Mouse (Mus musculus) liver, embryonic 11.5 days (tissue): ENCODE results near the gene Ankrd23. TPM values are rescaled to one million over a fixed set of nuclear protein-coding genes. Genes with fewer than 3 reads are reported as not detected.

Experiments
- ATAC-seq: fragments of 200-750 bp; cut with Nextera tagmentation; replicated peaks from 2 replicates; pipeline ENCODE4 v1.8.0; 2017; ENCODE audit warnings: moderate number of reproducible peaks, mild to moderate bottlenecking, moderate TSS enrichment, moderate library complexity; ENCODE audit not compliant: low FRiP score
- DNase-seq: peaks from one replicate; pipeline ENCODE4 v3.0.0-alpha.2; 2017; ENCODE audit warnings: low spot score
- H3K27ac ChIP-seq: fragments of 300-500 bp; sonication (generic); 2 replicates; pipeline ENCODE4 v1.5.1; 2014; ENCODE audit warnings: mild to moderate bottlenecking, low read depth, low read length, control low read depth
- H3K27me3 ChIP-seq: fragments of 300-500 bp; sonication (generic); replicated peaks from 2 replicates; pipeline ENCODE4 v1.6.1; 2014; ENCODE audit warnings: low read length, mixed read lengths; ENCODE audit not compliant: control insufficient read depth, insufficient read depth
- H3K36me3 ChIP-seq: fragments of 300-500 bp; sonication (generic); 2 replicates; pipeline ENCODE4 v1.6.1; 2014; ENCODE audit warnings: mild to moderate bottlenecking, low read length, moderate library complexity, mixed read lengths; ENCODE audit not compliant: control insufficient read depth, insufficient read depth
- H3K4me1 ChIP-seq: fragments of 300-500 bp; sonication (generic); replicated peaks from 2 replicates; pipeline ENCODE4 v1.6.1; 2014; ENCODE audit warnings: low read length, mixed read lengths; ENCODE audit not compliant: control insufficient read depth, insufficient read depth
- H3K4me2 ChIP-seq: fragments of 300-500 bp; sonication (generic); 2 replicates; pipeline ENCODE4 v1.6.1; 2014; ENCODE audit warnings: mild to moderate bottlenecking, control low read depth, moderate library complexity
- H3K4me3 ChIP-seq: fragments of 300-500 bp; sonication (generic); 2 replicates; pipeline ENCODE4 v1.5.1; 2014; ENCODE audit warnings: low read depth, low read length, control low read depth
- H3K9ac ChIP-seq: fragments of 300-500 bp; sonication (generic); 2 replicates; pipeline ENCODE4 v1.6.1; 2014; ENCODE audit warnings: low read depth, low read length, control low read depth
- H3K9me3 ChIP-seq: fragments of 300-500 bp; sonication (generic); 2 replicates; pipeline ENCODE4 v1.6.1; 2016; ENCODE audit warnings: low read length, inconsistent platforms, mixed read lengths; ENCODE audit not compliant: control insufficient read depth
- WGBS: fragments of 180-500 bp; shearing (Covaris S2); extraction: QIAGEN DNeasy Blood & Tissue Kit; methylation state at CpG from one replicate; pipeline ENCODE4 v1.1.7; 2014; 5-methylcytosine and 5-hydroxymethylcytosine counted together
- microRNA-seq: library from miRNA; unstranded; fragments of <30 nt; microRNA quantifications from one replicate; pipeline ENCODE4, GENCODE M21; 2017; ENCODE audit warnings: borderline number of aligned reads
- polyA plus RNA-seq: library from polyadenylated mRNA; unstranded; fragments of >200 nt; fragmentation: Nextera tagmentation; extraction: Ambion mirVana; gene quantifications from 2 replicates; pipeline ENCODE4 v1.2.1, GENCODE M21; 2014

Ankrd23 gene
- polyA plus RNA-seq, 1 experiment from 2014 or later = 13.4 TPM

- no peaks in the 10 kb centered on the region for H3K36me3 ChIP-seq
- 80% methylated on average over 6 of the region's 6 CpGs for WGBS
- no peaks in the 10 kb centered on the region for H3K9me3 ChIP-seq
- H3K4me2 ChIP-seq = no peak overlapping the region
- H3K27ac ChIP-seq = no peak overlapping the region
- DNase-seq (no peak), ATAC-seq (no peak)
- H3K9ac ChIP-seq = no peak overlapping the region
- H3K4me1 ChIP-seq = no peaks in the 10 kb centered on the region
- H3K4me3 ChIP-seq = no peak overlapping the region
- H3K27me3 ChIP-seq = no peaks in the 10 kb centered on the region
Observed at GRCm38 (mm10) chr1:36489661-36490060, 47.0 kb downstream of the Ankrd23 start.

DNA sequence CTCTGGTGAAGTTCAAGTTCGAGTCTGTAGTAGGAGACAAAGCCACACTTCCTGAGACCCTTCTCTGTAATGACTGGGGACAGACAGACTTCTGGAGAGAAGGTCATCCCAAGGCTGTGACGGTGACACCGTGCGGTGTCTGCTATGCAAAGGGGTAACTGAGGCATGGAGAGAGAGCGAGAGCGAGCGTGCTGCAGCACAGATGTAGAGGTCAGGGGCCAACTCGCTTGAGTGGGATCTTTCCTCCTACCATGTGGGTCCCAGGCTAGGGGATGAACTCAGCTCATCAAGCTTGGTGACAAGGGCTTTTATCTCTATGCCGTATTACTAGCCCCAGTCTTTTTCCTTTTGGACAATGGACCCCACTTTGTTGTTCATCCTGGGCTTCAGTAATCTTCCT, 49.6 kb downstream of the Ankrd23 start:
- Histone ChIP-seq H3K9me3 (no peaks in the 10 kb centered on the region), H3K4me2 (no peak overlapping the region), H3K27me3 (no peaks in the 10 kb centered on the region), H3K27ac (no peak overlapping the region), H3K4me1 (peaks cover 2% of the 10 kb centered on the region; the same call in 1 of the 2 replicates), H3K4me3 (no peak overlapping the region), H3K36me3 (no peaks in the 10 kb centered on the region), H3K9ac (no peak overlapping the region)
- DNase-seq (no peak), ATAC-seq (no peak)
- WGBS = 84% methylated on average over 9 of the region's 9 CpGs

- 77% methylated on average over 7 of the region's 7 CpGs for WGBS
- Histone ChIP-seq H3K36me3 (no peaks in the 10 kb centered on the region), H3K9ac (no peak overlapping the region), H3K4me2 (no peak overlapping the region), H3K4me3 (no peak overlapping the region), H3K4me1 (peaks cover 2% of the 10 kb centered on the region), H3K27ac (no peak overlapping the region), H3K9me3 (no peaks in the 10 kb centered on the region), H3K27me3 (no peaks in the 10 kb centered on the region)
- no peak for DNase-seq
- no peak for ATAC-seq
Observed at GRCm38 (mm10) chr1:36485080-36485479, 51.6 kb downstream of the Ankrd23 start.

- no peaks in the 10 kb centered on the region for H3K9me3 ChIP-seq
- no peak overlapping the region for H3K27ac ChIP-seq
- no peak overlapping the region for H3K4me2 ChIP-seq
- H3K9ac ChIP-seq = no peak overlapping the region
- H3K4me1 ChIP-seq = peaks cover 2% of the 10 kb centered on the region
- WGBS = 66% methylated on average over 4 of the region's 4 CpGs
- no peaks in the 10 kb centered on the region for H3K36me3 ChIP-seq
- no peaks in the 10 kb centered on the region for H3K27me3 ChIP-seq
- no peak for ATAC-seq
- H3K4me3 ChIP-seq = no peak overlapping the region
- no peak for DNase-seq
Observed at GRCm38 (mm10) chr1:36483825-36484224, 52.9 kb downstream of the Ankrd23 start.

Small RNA genes lying within 50 kb of the gene (microRNA-seq; reads per million reads assigned to microRNA genes)
- gene Gm47280 = not detected

Other genes with a start within 250 kb of the Ankrd23 start
- 2.4 and 3.9 TPM in 2 replicates for gene Arid5a, start 229.2 kb downstream of the Ankrd23 start, polyA plus RNA-seq
- gene Kansl3, start 167.7 kb downstream of the Ankrd23 start, polyA plus RNA-seq = 27.9 and 29.2 TPM in 2 replicates
- gene Fer1l5, start 164.6 kb downstream of the Ankrd23 start, polyA plus RNA-seq = 0.51 and 0.71 TPM in 2 replicates
- 18.1 and 18.7 TPM in 2 replicates for gene Lman2l, start 91.6 kb downstream of the Ankrd23 start, polyA plus RNA-seq
- 5.9 and 6.4 TPM in 2 replicates for gene Cnnm4, start 65.3 kb downstream of the Ankrd23 start, polyA plus RNA-seq
- gene Cnnm3, start 25.0 kb downstream of the Ankrd23 start, polyA plus RNA-seq = 3.3 and 3.8 TPM in 2 replicates
- not detected in 2 replicates for gene Gm42417, start 2.5 kb upstream of the Ankrd23 start, polyA plus RNA-seq
- 18.2 and 22.1 TPM in 2 replicates for gene Ankrd39, start 10.6 kb upstream of the Ankrd23 start, polyA plus RNA-seq
- 0.77 and 0.78 TPM in 2 replicates for gene Sema4c, start 21.5 kb upstream of the Ankrd23 start, polyA plus RNA-seq
- 0.22 and 0.30 TPM in 2 replicates for gene Fam178b, start 146.3 kb upstream of the Ankrd23 start, polyA plus RNA-seq
- gene Cox5b, start 154.6 kb upstream of the Ankrd23 start, polyA plus RNA-seq = 752 and 790 TPM in 2 replicates
- not detected in 2 replicates for gene 4933424G06Rik, start 173.3 kb upstream of the Ankrd23 start, polyA plus RNA-seq
- gene Actr1b, start 177.5 kb upstream of the Ankrd23 start, polyA plus RNA-seq = 74.1 and 81.0 TPM in 2 replicates
- 0.16 and 0.19 TPM in 2 replicates for gene Zap70, start 224.9 kb upstream of the Ankrd23 start, polyA plus RNA-seq